Mouse (Mus musculus): Measurements from ENCODE around the gene Laptm4a.

- TF ChIP-seq CTCF (IDR thresholded peaks at IDR 0.05; ENCODE audit: low read depth): no peak
- TF ChIP-seq EP300 (IDR thresholded peaks at IDR 0.05; ENCODE audit: low read depth): no peak; the same call in 1 of the 2 replicates
Observed at GRCm38 (mm10) chr12:8920996-8921393, 469 bp upstream of the Laptm4a start.
